Mouse (Mus musculus) heart, adult 8-10 months (tissue): Measurements from ENCODE around the gene Cd302. TPM values are rescaled to one million over a fixed set of nuclear protein-coding genes. Genes with fewer than 3 reads are reported as not detected.

Experiments
- DNase-seq: peaks from one replicate; pipeline ENCODE4 v3.0.0; 2022; ENCODE audit warnings: low spot score
- total RNA-seq, 4 experiments: library from RNA; stranded (reverse); gene quantifications; 2 replicates each; pipeline ENCODE4 v1.2.4; 2022

The Cd302 gene
- total RNA-seq = 1 to 10 TPM; 8.1 to 9.3 (median 8.9) TPM

GRCm38 (mm10) chr2:60284467-60284821, at the start of gene Cd302:
TSS of gene Cd302 (minus strand) at chr2:60284488.
- DNase-seq = no peak

GRCm38 (mm10) chr2:60328641-60329040, 44.4 kb upstream of the Cd302 start:
- DNase-seq = no peak

- DNase-seq = no peak
These were observed 43.3 kb upstream of the Cd302 start for GRCm38 (mm10) chr2:60327581-60327980.

- no peak for DNase-seq
These were observed 42.7 kb upstream of the Cd302 start for GRCm38 (mm10) chr2:60326948-60327347.

- DNase-seq = peak; percentile 1
These were observed 39.1 kb upstream of the Cd302 start for GRCm38 (mm10) chr2:60323411-60323810.

- no peak for DNase-seq
These were observed 37.9 kb upstream of the Cd302 start for GRCm38 (mm10) chr2:60322031-60322726.

- DNase-seq = no peak
These were observed 19.5 kb upstream of the Cd302 start for GRCm38 (mm10) chr2:60303796-60304195.

GRCm38 (mm10) chr2:60299323-60299722, 15.0 kb upstream of the Cd302 start:
- DNase-seq = no peak

GRCm38 (mm10) chr2:60298266-60298665, 14.0 kb upstream of the Cd302 start:
- DNase-seq = no peak

- DNase-seq = no peak
These were observed 7.1 kb upstream of the Cd302 start for GRCm38 (mm10) chr2:60291381-60291780.

GRCm38 (mm10) chr2:60289451-60289850, 5.2 kb upstream of the Cd302 start:
- DNase-seq = no peak

- DNase-seq = no peak
These were observed 4.3 kb upstream of the Cd302 start for GRCm38 (mm10) chr2:60288606-60289005.

GRCm38 (mm10) chr2:60285107-60285617, 874 bp upstream of the Cd302 start:
- DNase-seq = no peak

- DNase-seq = peak; percentile 58
These were observed 379 bp downstream of the Cd302 start for GRCm38 (mm10) chr2:60283751-60284466.

- DNase-seq = peak; percentile 4
These were observed 1.0 kb downstream of the Cd302 start for GRCm38 (mm10) chr2:60283208-60283750.

- DNase-seq = no peak
These were observed 1.7 kb downstream of the Cd302 start for GRCm38 (mm10) chr2:60282625-60283024.

GRCm38 (mm10) chr2:60278627-60279026, 5.7 kb downstream of the Cd302 start:
- no peak for DNase-seq

- no peak for DNase-seq
These were observed 14.3 kb downstream of the Cd302 start for GRCm38 (mm10) chr2:60269856-60270479.

- no peak for DNase-seq
These were observed 16.7 kb downstream of the Cd302 start for GRCm38 (mm10) chr2:60267567-60267966.

GRCm38 (mm10) chr2:60260621-60261350, 23.5 kb downstream of the Cd302 start:
- DNase-seq = no peak

- DNase-seq = no peak
These were observed 25.1 kb downstream of the Cd302 start for GRCm38 (mm10) chr2:60259186-60259585.

- no peak for DNase-seq
These were observed 27.5 kb downstream of the Cd302 start for GRCm38 (mm10) chr2:60256751-60257150.
